Mouse (Mus musculus): ENCODE measurements at regions not wholly inside any gene's neighbourhood (a gene's known extent, or its start where the extent isn't known, plus 50 kb on each side); places are given as distances from the start of the nearest gene placed in this dataset.

DNA sequence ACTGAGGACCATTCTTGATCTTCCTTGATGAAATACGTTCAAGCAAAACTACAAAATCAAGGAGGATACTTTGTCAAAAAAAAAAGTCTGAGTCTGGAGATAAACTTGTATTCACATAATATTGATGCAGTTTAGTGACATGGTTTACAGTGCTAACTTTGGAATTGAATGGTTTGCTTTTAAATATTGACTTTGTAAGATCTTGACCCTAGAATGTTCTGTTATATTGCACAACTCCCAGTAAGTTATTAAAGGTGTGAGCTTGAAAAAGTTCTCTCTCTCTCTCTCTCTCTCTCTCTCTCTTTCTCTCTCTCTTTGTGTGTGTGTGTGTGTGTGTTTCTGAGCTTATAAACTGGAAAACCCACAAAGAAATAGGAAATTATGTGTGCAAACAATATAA lies 186.9 kb upstream of the Bdnf start:
- H3K27ac ChIP-seq (ENCODE audit: low read length) = no peak overlapping the region
- no peak for ATAC-seq (ENCODE audit: insufficient read depth, low FRiP score)
- H3K9ac ChIP-seq (ENCODE audit: low read length) = no peak overlapping the region
- H3K9me3 ChIP-seq (replicated peaks; ENCODE audit: control insufficient read depth, low read length) = no peaks in the 10 kb centered on the region; the same call in 1 of the 2 replicates
- H3K4me3 ChIP-seq (replicated peaks; ENCODE audit: low read length) = no peak overlapping the region
- H3K4me1 ChIP-seq (ENCODE audit: control insufficient read depth, insufficient read depth, low read length) = no peaks in the 10 kb centered on the region
- H3K4me2 ChIP-seq (ENCODE audit: low read depth, low read length) = no peak overlapping the region
- 62% methylated on average over 1 of the region's 1 CpGs for WGBS
- no peaks in the 10 kb centered on the region for H3K36me3 ChIP-seq (ENCODE audit: control insufficient read depth, insufficient read depth, low read length)
- no peaks in the 10 kb centered on the region for H3K27me3 ChIP-seq (ENCODE audit: control insufficient read depth, insufficient read depth, low read length)

DNA sequence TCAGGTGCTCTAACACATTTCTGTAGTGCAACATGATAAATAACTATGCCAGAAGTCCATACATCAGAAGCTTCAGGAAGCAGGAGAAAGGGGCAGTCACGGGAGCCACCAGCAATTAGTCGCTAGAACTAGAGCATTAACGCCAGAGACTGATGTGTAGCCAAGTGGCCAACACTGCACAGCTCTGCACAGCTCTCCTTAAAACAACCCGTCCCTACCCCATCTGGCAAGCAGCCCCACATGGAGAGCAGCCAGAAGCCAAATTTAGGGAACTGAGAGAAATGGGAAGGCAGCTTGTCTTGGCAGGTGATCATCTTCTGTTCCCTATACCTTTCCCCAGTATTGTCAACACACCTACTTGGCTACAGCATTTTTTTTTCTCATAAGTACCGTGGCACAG lies 172.3 kb upstream of the Bdnf start:
- 34% methylated on average over 5 of the region's 5 CpGs for WGBS

DNA sequence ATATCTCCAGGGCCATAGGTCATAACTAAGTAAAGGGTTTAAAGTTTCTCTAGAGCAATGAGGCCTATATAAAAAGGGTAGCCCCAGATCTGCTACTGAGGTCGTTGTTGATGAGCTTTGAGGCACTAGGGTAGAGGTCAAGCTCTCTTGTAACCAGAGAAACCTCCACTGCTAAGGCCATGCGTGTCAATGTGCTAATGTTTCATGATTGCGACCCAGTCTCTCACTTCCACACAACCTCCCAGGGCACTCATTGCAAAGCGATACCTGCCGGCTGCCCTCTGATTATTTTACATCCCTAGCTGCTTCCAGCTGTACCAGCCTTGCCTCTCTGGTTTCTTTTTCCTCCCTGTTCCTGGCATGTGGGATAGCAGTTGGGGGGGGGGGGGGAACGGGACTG lies 169.6 kb upstream of the Bdnf start:
- Histone ChIP-seq H3K36me3 (ENCODE audit: control insufficient read depth, insufficient read depth, low read length) (no peaks in the 10 kb centered on the region), H3K27me3 (ENCODE audit: control insufficient read depth, insufficient read depth, low read length) (no peaks in the 10 kb centered on the region), H3K27ac (ENCODE audit: low read length) (no peak overlapping the region; the same call in 1 of the 2 replicates), H3K4me2 (ENCODE audit: low read depth, low read length) (no peak overlapping the region), H3K9ac (ENCODE audit: low read length) (no peak overlapping the region), H3K9me3 (replicated peaks; ENCODE audit: control insufficient read depth, low read length) (no peaks in the 10 kb centered on the region), H3K4me3 (replicated peaks; ENCODE audit: low read length) (no peak overlapping the region), H3K4me1 (ENCODE audit: control insufficient read depth, insufficient read depth, low read length) (no peaks in the 10 kb centered on the region)
- WGBS = 48% methylated on average over 6 of the region's 6 CpGs
- no peak for ATAC-seq (ENCODE audit: insufficient read depth, low FRiP score)

More for the DNA sequence above, 172.3 kb upstream of the Bdnf start:
- Histone ChIP-seq H3K27me3 (ENCODE audit: control insufficient read depth, insufficient read depth, low read length) (no peaks in the 10 kb centered on the region), H3K4me2 (ENCODE audit: low read depth, low read length) (no peak overlapping the region), H3K9me3 (replicated peaks; ENCODE audit: control insufficient read depth, low read length) (no peaks in the 10 kb centered on the region), H3K4me1 (ENCODE audit: control insufficient read depth, insufficient read depth, low read length) (no peaks in the 10 kb centered on the region), H3K9ac (ENCODE audit: low read length) (no peak overlapping the region), H3K4me3 (replicated peaks; ENCODE audit: low read length) (no peak overlapping the region), H3K27ac (ENCODE audit: low read length) (no peak overlapping the region), H3K36me3 (ENCODE audit: control insufficient read depth, insufficient read depth, low read length) (no peaks in the 10 kb centered on the region)
- ATAC-seq (ENCODE audit: insufficient read depth, low FRiP score) = no peak

DNA sequence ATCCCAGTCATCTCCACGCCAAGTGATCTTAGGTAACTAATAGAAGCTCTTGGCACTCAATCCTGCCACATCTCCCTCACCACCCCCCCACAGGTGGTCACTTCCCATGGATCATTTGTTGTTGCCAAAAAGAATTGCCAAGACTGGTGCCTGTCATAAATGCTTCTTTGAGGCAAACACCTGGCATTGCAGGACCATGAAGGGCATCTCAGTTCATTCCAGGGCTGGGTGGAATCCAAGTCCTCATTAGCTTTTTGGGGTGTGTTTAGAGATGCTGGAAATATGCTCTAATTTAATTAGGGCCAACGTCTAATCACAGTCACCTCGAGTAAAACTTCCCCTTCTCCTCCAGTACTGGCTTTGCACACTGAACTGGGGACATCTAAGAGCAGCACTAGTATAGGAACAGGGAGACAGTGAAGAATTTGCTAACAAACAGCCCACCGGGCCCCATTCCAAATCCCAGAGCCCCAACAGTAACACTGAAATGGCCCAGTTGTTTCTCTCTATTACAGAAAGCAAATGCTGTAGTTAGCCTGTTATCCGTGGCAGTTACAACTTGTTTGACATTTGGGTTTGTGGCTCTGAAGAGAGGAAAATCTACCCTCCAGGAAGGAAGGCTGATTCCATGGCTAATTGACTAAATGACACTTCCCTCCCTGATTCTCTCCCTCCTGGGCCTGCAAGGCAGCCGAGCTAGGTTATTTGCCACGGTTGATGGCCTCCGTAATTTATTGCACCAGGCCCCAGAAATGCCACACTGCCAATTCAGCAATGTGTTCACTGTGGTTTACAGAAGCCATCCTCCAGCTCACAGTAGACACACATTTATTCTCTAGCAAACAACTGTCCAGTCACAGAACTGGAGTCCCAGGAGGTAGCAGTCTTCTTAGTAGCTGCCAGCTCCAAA lies 164.2 kb upstream of the Bdnf start:
- Histone ChIP-seq H3K4me2 (ENCODE audit: low read depth, low read length) (no peak overlapping the region), H3K9ac (ENCODE audit: low read length) (no peak overlapping the region), H3K4me1 (ENCODE audit: control insufficient read depth, insufficient read depth, low read length) (no peaks in the 10 kb centered on the region), H3K27ac (ENCODE audit: low read length) (no peak overlapping the region), H3K27me3 (ENCODE audit: control insufficient read depth, insufficient read depth, low read length) (no peaks in the 10 kb centered on the region), H3K4me3 (replicated peaks; ENCODE audit: low read length) (no peak overlapping the region), H3K9me3 (replicated peaks; ENCODE audit: control insufficient read depth, low read length) (no peaks in the 10 kb centered on the region), H3K36me3 (ENCODE audit: control insufficient read depth, insufficient read depth, low read length) (no peaks in the 10 kb centered on the region)
- 54% methylated on average over 8 of the region's 8 CpGs for whole genome bisulfite sequencing
- ATAC-seq (ENCODE audit: insufficient read depth, low FRiP score) = no peak

DNA sequence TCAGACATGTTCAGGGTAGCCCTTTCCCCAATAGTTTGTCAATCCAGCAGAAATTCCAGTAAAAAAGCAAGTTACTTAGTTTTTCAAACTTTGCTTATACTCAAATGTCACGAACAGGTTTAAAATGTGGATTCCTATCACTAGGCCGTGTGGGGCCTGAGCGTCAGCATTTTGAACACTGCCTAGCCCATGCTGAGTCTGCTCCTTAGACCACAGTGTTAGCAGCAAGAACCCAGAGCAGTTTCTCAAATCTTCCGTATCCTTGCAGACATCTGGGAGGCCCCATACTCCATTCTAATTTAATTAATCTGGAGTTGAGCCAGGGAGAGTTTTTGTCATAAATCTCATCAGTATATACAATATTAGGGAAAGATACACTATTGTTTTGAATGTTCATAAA lies 163.4 kb upstream of the Bdnf start:
- H3K9me3 ChIP-seq (replicated peaks; ENCODE audit: control insufficient read depth, low read length) = no peaks in the 10 kb centered on the region
- no peak overlapping the region for H3K4me3 ChIP-seq (replicated peaks; ENCODE audit: low read length)
- no peak overlapping the region for H3K27ac ChIP-seq (ENCODE audit: low read length)
- H3K36me3 ChIP-seq (ENCODE audit: control insufficient read depth, insufficient read depth, low read length) = no peaks in the 10 kb centered on the region
- no peak overlapping the region for H3K9ac ChIP-seq (ENCODE audit: low read length)
- H3K27me3 ChIP-seq (ENCODE audit: control insufficient read depth, insufficient read depth, low read length) = no peaks in the 10 kb centered on the region
- 58% methylated on average over 4 of the region's 4 CpGs for WGBS
- H3K4me1 ChIP-seq (ENCODE audit: control insufficient read depth, insufficient read depth, low read length) = no peaks in the 10 kb centered on the region
- ATAC-seq (ENCODE audit: insufficient read depth, low FRiP score) = no peak
- H3K4me2 ChIP-seq (ENCODE audit: low read depth, low read length) = no peak overlapping the region

DNA sequence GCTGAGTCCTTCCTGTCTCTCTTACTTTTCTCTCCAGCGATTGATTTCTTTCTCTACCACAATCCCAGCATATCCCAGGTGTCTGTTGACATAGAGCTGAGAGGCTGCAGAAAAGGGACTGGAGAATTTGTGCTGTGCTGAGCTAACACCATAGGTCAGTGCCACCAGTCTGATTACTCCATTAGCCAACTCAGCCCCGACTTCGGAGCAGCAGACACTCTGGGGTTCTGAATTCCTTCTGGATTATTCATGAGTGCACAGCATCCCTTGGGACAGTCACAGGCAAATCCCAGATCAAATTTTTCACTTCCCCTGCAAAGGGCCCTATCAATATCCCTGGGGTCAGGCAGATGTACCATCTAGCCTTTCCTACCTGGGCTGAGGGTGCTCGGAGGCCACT lies 155.2 kb upstream of the Bdnf start:
- WGBS = 62% methylated on average over 4 of the region's 4 CpGs
- Histone ChIP-seq H3K9ac (ENCODE audit: low read length) (no peak overlapping the region), H3K36me3 (ENCODE audit: control insufficient read depth, insufficient read depth, low read length) (no peaks in the 10 kb centered on the region), H3K27me3 (ENCODE audit: control insufficient read depth, insufficient read depth, low read length) (no peaks in the 10 kb centered on the region), H3K4me1 (ENCODE audit: control insufficient read depth, insufficient read depth, low read length) (no peaks in the 10 kb centered on the region), H3K9me3 (replicated peaks; ENCODE audit: control insufficient read depth, low read length) (no peaks in the 10 kb centered on the region), H3K4me3 (replicated peaks; ENCODE audit: low read length) (no peak overlapping the region), H3K27ac (ENCODE audit: low read length) (no peak overlapping the region), H3K4me2 (ENCODE audit: low read depth, low read length) (no peak overlapping the region)
- no peak for ATAC-seq (ENCODE audit: insufficient read depth, low FRiP score)

DNA sequence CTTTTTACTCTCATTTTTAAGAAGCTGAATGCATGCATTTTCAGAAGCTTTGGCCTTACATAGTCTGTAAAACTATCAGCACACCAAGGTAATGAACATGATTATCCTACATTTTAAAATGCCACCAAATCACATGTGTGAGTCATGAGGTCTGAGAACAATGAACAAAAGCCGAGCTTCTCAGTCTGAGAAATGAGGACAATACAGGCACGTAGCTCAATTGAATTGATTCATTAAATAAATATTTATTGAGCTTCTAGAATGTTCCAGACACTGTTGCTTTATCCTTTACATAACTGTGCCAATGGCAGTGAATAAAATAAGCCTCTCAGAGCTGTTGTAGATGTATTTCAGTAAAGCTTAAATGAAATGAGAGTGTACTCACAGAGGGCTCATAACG lies 154.0 kb upstream of the Bdnf start:
- Histone ChIP-seq H3K4me3 (replicated peaks; ENCODE audit: low read length) (no peak overlapping the region), H3K27me3 (ENCODE audit: control insufficient read depth, insufficient read depth, low read length) (no peaks in the 10 kb centered on the region), H3K27ac (ENCODE audit: low read length) (no peak overlapping the region), H3K36me3 (ENCODE audit: control insufficient read depth, insufficient read depth, low read length) (no peaks in the 10 kb centered on the region), H3K9me3 (replicated peaks; ENCODE audit: control insufficient read depth, low read length) (no peaks in the 10 kb centered on the region), H3K4me1 (ENCODE audit: control insufficient read depth, insufficient read depth, low read length) (no peaks in the 10 kb centered on the region), H3K4me2 (ENCODE audit: low read depth, low read length) (no peak overlapping the region), H3K9ac (ENCODE audit: low read length) (no peak overlapping the region)
- no peak for ATAC-seq (ENCODE audit: insufficient read depth, low FRiP score)
- 53% methylated on average over 3 of the region's 3 CpGs for WGBS

DNA sequence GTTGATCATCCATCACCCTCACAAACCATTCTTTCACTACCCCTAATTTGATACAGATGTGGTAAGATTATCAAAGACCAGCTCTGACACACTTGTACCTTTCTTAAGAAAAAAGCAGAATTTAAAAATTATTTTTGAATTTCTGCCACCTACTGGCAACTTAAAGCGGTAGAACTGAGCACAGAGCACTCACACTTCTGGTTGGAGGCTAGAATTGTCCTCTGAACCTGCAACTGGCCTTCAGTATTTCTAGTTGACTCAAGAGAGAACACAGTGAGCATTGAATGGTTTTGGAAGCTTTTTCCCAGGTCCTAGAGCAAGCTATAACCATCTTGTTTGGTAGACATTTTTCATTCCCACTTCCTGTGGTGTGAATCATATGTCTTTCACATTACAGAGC lies 135.0 kb upstream of the Bdnf start:
- H3K4me1 ChIP-seq (ENCODE audit: control insufficient read depth, insufficient read depth, low read length) = no peaks in the 10 kb centered on the region
- H3K36me3 ChIP-seq (ENCODE audit: control insufficient read depth, insufficient read depth, low read length) = no peaks in the 10 kb centered on the region
- no peak overlapping the region for H3K27ac ChIP-seq (ENCODE audit: low read length)
- no peaks in the 10 kb centered on the region for H3K27me3 ChIP-seq (ENCODE audit: control insufficient read depth, insufficient read depth, low read length)
- H3K4me3 ChIP-seq (replicated peaks; ENCODE audit: low read length) = no peak overlapping the region
- H3K4me2 ChIP-seq (ENCODE audit: low read depth, low read length) = no peak overlapping the region
- 51% methylated on average over 1 of the region's 1 CpGs for WGBS
- no peak for ATAC-seq (ENCODE audit: insufficient read depth, low FRiP score)
- no peak overlapping the region for H3K9ac ChIP-seq (ENCODE audit: low read length)
- no peaks in the 10 kb centered on the region for H3K9me3 ChIP-seq (replicated peaks; ENCODE audit: control insufficient read depth, low read length)

DNA sequence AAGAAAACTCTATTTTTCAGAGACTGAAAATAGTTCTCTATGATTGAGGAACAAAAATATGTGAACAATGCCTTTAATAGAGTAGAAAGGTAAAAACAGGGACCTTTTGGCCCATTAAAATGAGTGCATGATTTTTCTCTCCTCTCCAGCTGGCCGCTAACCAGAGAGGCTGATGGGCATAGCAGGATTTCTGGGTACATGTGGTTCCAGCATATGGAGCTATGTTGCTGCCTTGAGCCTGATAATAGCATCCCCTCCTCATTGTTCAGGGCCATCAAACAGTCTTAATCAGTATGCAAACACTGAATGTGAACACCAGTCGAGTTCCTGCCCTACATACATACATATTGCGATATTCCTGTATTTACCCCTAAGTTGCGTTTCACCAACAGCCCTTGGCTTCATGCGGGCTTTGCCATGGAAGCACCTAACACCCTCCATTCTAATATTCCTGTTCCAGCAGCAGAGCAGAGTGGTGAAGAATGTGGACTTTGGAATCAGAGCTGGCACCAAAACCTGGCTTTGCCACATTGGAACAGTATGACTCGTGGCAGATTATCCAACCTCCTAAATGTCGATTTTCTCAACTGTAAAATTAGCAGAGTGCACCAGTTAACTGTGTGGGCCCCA lies 127.9 kb upstream of the Bdnf start:
- H3K4me3 ChIP-seq (replicated peaks; ENCODE audit: low read length) = no peak overlapping the region
- no peak overlapping the region for H3K27ac ChIP-seq (ENCODE audit: low read length)
- H3K9me3 ChIP-seq (replicated peaks; ENCODE audit: control insufficient read depth, low read length) = no peaks in the 10 kb centered on the region
- no peaks in the 10 kb centered on the region for H3K27me3 ChIP-seq (ENCODE audit: control insufficient read depth, insufficient read depth, low read length)
- H3K9ac ChIP-seq (ENCODE audit: low read length) = no peak overlapping the region
- 78% methylated on average over 7 of the region's 7 CpGs for WGBS
- no peak for ATAC-seq (ENCODE audit: insufficient read depth, low FRiP score)
- no peak overlapping the region for H3K4me2 ChIP-seq (ENCODE audit: low read depth, low read length)
- H3K36me3 ChIP-seq (ENCODE audit: control insufficient read depth, insufficient read depth, low read length) = no peaks in the 10 kb centered on the region
- no peaks in the 10 kb centered on the region for H3K4me1 ChIP-seq (ENCODE audit: control insufficient read depth, insufficient read depth, low read length)
